Mouse (Mus musculus) heart, postnatal 0 days (tissue): ENCODE measurements around the gene Trio.

Experiments used
- CTCF ChIP-seq: IDR thresholded peaks from 2 replicates; pipeline ENCODE4 v1.5.1; 2016; ENCODE audit warnings: antibody characterized with exemption, control low read depth, low read depth
- EP300 ChIP-seq: IDR thresholded peaks from 2 replicates; pipeline ENCODE4 v1.6.1; 2016; ENCODE audit warnings: antibody characterized with exemption, low read depth

- TF ChIP-seq EP300, result no peak
- no peak for TF ChIP-seq CTCF
Observed at GRCm38 (mm10) chr15:27980436-27980835, 45.2 kb downstream of the Trio start.
